Mouse (Mus musculus): ENCODE results near the gene Apbb1.

GRCm38 (mm10) chr7:105625397-105625796, 43.9 kb upstream of the Apbb1 start:
- TF ChIP-seq CTCF (IDR thresholded peaks at IDR 0.05; ENCODE audit: borderline replicate concordance, insufficient read depth, low read length) (no peak), POLR2A (IDR thresholded peaks at IDR 0.05; ENCODE audit: low read depth, low read length) (no peak)

All from embryonic fibroblast, embryonic 13.5 days (primary cell).